Mouse (Mus musculus): ENCODE results near the gene Ewsr1. TPM values are rescaled to one million over a fixed set of nuclear protein-coding genes. Genes with fewer than 3 reads are reported as not detected.

Ewsr1 gene
- polyA plus RNA-seq, 1 experiment from 2014 or later, result 419 TPM

DNA sequence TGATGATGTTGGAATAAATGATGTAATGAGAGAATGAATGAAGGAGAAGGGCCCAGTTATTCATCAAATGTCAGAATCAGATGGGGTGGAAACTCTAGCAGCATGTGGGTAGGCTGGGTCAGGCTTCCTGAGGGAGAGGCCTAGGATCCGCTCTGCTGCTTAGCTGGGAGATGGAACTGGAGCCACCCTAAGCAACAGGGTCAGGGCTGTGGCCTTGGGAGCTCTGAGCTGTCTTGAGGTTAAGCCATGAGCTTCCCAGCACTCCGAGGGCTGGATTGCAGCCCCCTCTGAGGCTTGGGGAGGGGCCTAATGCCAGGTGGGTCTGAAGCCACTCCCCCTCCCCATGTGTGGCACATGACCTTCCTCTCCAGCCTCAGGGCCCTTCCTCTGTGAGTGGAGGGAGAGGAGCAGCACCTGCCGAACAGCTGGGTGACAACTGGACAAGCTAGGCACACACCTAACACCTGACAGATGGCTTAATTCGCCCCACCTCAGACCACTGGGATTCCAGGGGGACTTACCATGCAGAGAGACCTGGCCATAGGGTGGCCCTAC, 31.1 kb upstream of the Ewsr1 start:
- Histone ChIP-seq H3K4me1 (ENCODE audit: control insufficient read depth, insufficient read depth, low read length) (peaks cover 18% of the 10 kb centered on the region), H3K4me2 (no peak overlapping the region), H3K4me3 (ENCODE audit: low read depth, low read length) (no peak overlapping the region), H3K27me3 (ENCODE audit: control insufficient read depth, insufficient read depth, low read length) (no peaks in the 10 kb centered on the region), H3K27ac (ENCODE audit: low read depth, low read length) (no peak overlapping the region), H3K9me3 (ENCODE audit: control insufficient read depth, low read length) (no peaks in the 10 kb centered on the region), H3K36me3 (ENCODE audit: control insufficient read depth, insufficient read depth, low read length) (no peaks in the 10 kb centered on the region), H3K9ac (ENCODE audit: low read length) (no peak overlapping the region)
- ATAC-seq (ENCODE audit: low FRiP score) (no peak), DNase-seq (ENCODE audit: low spot score, missing footprints) (no peak)
- 70% methylated on average over 4 of the region's 4 CpGs for WGBS

DNA sequence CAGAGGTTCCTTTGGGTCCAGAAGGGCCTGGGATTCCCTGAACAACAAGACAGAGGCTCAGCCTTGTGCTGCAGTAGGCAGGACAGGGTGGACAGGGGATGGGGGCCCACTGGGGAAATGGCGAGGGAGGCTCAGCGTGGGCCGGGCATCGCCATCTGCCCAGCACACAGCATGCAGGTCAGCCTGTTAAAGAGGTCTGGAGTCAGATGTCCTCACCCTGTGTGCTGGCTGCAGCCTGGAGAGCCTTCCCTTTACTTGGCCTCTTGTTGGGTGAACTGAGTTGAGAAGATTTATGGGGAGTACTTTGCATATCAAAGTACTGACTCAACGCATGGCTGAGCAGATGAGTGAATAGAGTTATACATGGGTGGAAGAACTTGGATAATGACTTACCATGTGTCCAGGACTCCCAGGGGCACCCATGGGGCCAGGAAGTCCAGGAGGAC, 30.0 kb upstream of the Ewsr1 start:
- 11% methylated on average over 5 of the region's 5 CpGs for WGBS
- H3K36me3 ChIP-seq (ENCODE audit: control insufficient read depth, insufficient read depth, low read length), result no peaks in the 10 kb centered on the region
- no peaks in the 10 kb centered on the region for H3K9me3 ChIP-seq (ENCODE audit: control insufficient read depth, low read length)
- peaks cover 18% of the 10 kb centered on the region for H3K4me1 ChIP-seq (ENCODE audit: control insufficient read depth, insufficient read depth, low read length)
- DNase-seq (ENCODE audit: low spot score, missing footprints) (peak; percentile 88), ATAC-seq (ENCODE audit: low FRiP score) (peak; percentile 82)
- H3K9ac ChIP-seq (ENCODE audit: low read length), result no peak overlapping the region
- H3K27me3 ChIP-seq (ENCODE audit: control insufficient read depth, insufficient read depth, low read length), result no peaks in the 10 kb centered on the region
- no peak overlapping the region for H3K4me3 ChIP-seq (ENCODE audit: low read depth, low read length)
- H3K27ac ChIP-seq (ENCODE audit: low read depth, low read length), result peak overlapping the region; percentile 42; the same call in 1 of the 2 replicates
- peak overlapping the region; percentile 8; the same call in 1 of the 2 replicates for H3K4me2 ChIP-seq

DNA sequence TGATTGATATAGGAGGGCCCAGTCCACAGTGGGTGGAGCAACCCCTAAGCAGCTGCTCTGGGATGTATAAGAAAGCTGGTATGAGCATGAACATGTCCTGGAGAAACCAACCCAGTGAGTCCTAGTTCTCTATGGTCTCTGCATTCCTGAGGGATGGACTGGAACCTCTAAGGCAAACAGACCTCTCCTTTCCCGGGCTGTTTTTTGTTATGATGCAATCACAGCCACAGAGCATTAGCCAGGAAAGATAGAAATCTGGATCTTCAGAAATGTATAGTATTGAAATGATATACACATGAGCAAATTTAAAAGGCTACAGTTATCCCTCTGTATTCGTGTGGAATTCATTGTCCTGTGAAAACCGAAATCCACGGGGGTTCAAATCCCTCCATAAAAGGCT, 26.6 kb upstream of the Ewsr1 start:
- no peaks in the 10 kb centered on the region for H3K27me3 ChIP-seq (ENCODE audit: control insufficient read depth, insufficient read depth, low read length)
- WGBS, result 86% methylated on average over 4 of the region's 4 CpGs
- ATAC-seq (ENCODE audit: low FRiP score), result no peak

DNA sequence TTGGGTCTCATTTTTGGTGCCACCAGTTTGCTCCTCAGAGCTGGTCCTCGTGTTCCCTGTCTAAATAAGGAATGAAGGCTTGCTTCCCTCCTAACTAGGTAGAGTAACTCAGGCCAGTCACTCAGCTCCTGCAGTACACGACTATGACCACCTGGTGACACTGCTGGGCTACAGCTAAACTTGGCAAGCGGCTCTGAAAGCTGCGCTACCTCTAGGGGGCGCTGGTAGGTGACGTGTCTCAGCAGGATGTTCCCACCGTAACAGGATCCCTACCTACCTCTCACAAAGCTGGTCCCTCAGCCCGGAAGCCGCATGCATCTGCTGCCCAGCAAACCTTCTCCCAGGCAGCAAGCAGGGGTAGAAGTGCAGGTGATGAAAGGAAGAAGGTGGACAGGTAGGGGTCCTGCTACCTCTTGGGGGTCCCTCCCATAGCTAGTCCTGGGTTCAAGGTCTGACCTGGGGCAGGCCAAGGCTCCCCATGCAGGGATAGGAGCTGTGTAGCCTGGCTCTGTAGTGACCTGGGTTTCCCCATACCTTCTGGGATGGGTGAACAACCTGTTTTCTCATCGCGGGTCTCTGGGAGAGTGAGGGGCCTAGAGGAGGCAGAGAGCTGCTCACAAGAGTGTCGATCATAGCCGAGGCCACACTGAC, 16.0 kb upstream of the Ewsr1 start:
- Histone ChIP-seq H3K4me1 (ENCODE audit: control insufficient read depth, insufficient read depth, low read length) (no peaks in the 10 kb centered on the region), H3K27ac (ENCODE audit: low read depth, low read length) (no peak overlapping the region), H3K36me3 (ENCODE audit: control insufficient read depth, insufficient read depth, low read length) (no peaks in the 10 kb centered on the region), H3K27me3 (ENCODE audit: control insufficient read depth, insufficient read depth, low read length) (no peaks in the 10 kb centered on the region), H3K4me3 (ENCODE audit: low read depth, low read length) (no peak overlapping the region), H3K9ac (ENCODE audit: low read length) (no peak overlapping the region), H3K9me3 (ENCODE audit: control insufficient read depth, low read length) (no peaks in the 10 kb centered on the region), H3K4me2 (no peak overlapping the region)
- WGBS, result 31% methylated on average over 13 of the region's 13 CpGs
- DNase-seq (ENCODE audit: low spot score, missing footprints) (peak; percentile 98), ATAC-seq (ENCODE audit: low FRiP score) (peak; percentile 42; the same call in 1 of the 2 replicates)

More for the DNA sequence above, 26.6 kb upstream of the Ewsr1 start:
- no peak overlapping the region for H3K9ac ChIP-seq (ENCODE audit: low read length)
- no peak overlapping the region for H3K4me2 ChIP-seq
- no peaks in the 10 kb centered on the region for H3K36me3 ChIP-seq (ENCODE audit: control insufficient read depth, insufficient read depth, low read length)
- DNase-seq (ENCODE audit: low spot score, missing footprints), result no peak
- no peak overlapping the region for H3K4me3 ChIP-seq (ENCODE audit: low read depth, low read length)
- no peak overlapping the region for H3K27ac ChIP-seq (ENCODE audit: low read depth, low read length)
- no peaks in the 10 kb centered on the region for H3K9me3 ChIP-seq (ENCODE audit: control insufficient read depth, low read length)
- peaks cover 18% of the 10 kb centered on the region for H3K4me1 ChIP-seq (ENCODE audit: control insufficient read depth, insufficient read depth, low read length)

DNA sequence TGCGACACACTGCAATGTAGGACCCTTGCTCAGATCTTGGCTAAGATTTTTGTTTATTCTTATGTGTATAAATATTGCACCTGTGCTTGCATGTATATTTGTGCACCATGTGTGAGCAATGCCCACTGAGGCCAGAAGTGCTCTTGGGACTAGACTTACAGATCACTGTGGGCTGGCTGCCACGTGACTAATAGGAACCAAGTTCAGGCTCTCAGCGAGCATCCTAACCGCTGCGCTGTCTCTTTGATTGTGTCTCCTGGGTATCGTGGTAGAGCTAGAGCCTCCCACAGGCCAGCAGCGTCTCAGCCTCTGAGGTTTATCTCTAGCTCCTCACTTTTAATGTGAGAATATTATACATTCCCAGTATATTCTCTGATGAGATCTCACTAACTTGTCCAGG, 14.6 kb upstream of the Ewsr1 start:
- Histone ChIP-seq H3K27ac (ENCODE audit: low read depth, low read length) (no peak overlapping the region), H3K27me3 (ENCODE audit: control insufficient read depth, insufficient read depth, low read length) (no peaks in the 10 kb centered on the region), H3K9ac (ENCODE audit: low read length) (no peak overlapping the region), H3K36me3 (ENCODE audit: control insufficient read depth, insufficient read depth, low read length) (no peaks in the 10 kb centered on the region), H3K4me1 (ENCODE audit: control insufficient read depth, insufficient read depth, low read length) (no peaks in the 10 kb centered on the region), H3K4me3 (ENCODE audit: low read depth, low read length) (no peak overlapping the region), H3K9me3 (ENCODE audit: control insufficient read depth, low read length) (no peaks in the 10 kb centered on the region), H3K4me2 (no peak overlapping the region)
- ATAC-seq (ENCODE audit: low FRiP score) (no peak), DNase-seq (ENCODE audit: low spot score, missing footprints) (no peak)
- WGBS, result 83% methylated on average over 7 of the region's 7 CpGs

DNA sequence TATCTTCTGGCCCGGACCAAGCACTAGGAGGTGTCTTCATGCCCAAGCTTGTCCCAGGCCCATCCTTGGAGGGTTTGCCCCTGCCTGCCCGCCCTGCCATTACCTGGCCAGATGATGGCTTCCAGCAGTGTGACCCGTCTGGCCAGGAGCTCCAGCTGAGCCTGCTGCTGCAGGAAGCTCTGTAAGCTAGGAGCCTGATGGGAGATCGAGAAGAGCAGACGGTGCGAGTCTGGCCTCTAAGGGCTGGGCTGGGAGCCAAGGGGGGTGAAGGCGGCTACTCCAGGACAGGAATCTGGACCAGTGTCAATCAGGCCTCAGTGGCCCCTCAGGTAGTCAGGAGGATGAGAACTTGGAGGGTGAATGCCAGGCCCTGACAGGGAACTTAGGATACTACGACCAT, 10.4 kb upstream of the Ewsr1 start:
- no peak overlapping the region for H3K4me3 ChIP-seq (ENCODE audit: low read depth, low read length)
- ATAC-seq (ENCODE audit: low FRiP score) (no peak), DNase-seq (ENCODE audit: low spot score, missing footprints) (no peak)
- no peaks in the 10 kb centered on the region for H3K27me3 ChIP-seq (ENCODE audit: control insufficient read depth, insufficient read depth, low read length)
- no peaks in the 10 kb centered on the region; the same call in 1 of the 2 replicates for H3K36me3 ChIP-seq (ENCODE audit: control insufficient read depth, insufficient read depth, low read length)
- H3K9me3 ChIP-seq (ENCODE audit: control insufficient read depth, low read length), result no peaks in the 10 kb centered on the region
- H3K9ac ChIP-seq (ENCODE audit: low read length), result no peak overlapping the region
- H3K4me1 ChIP-seq (ENCODE audit: control insufficient read depth, insufficient read depth, low read length), result no peaks in the 10 kb centered on the region
- WGBS, result 82% methylated on average over 8 of the region's 8 CpGs
- no peak overlapping the region for H3K4me2 ChIP-seq
- no peak overlapping the region for H3K27ac ChIP-seq (ENCODE audit: low read depth, low read length)

DNA sequence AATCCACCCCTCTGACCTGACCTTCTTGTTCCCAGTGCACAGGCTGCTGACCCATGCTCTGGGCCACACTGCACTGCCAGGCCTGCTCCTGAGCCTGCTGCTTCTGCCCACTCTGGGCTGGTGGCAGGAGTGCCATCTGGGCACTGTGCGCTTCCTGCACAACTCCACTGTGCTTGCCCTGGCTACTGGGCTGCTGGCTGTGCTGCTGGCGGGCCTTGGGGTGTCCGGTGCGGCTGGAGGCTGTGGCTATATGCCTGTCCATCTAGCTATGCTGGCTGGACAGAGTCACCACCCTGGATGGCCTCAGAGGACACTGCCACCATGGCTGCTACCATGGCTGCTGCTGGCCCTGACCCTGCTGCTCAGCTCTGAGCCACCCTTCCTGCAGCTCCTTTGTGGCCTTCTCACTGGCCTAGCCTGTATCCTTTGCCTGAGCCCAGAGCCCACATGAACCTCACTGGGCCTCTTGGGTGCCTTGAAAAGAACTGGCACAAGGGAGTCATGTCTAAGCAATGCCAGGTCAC, 5.0 kb upstream of the Ewsr1 start:
- H3K36me3 ChIP-seq (ENCODE audit: control insufficient read depth, insufficient read depth, low read length), result no peaks in the 10 kb centered on the region; the same call in 1 of the 2 replicates
- WGBS, result 94% methylated on average over 4 of the region's 4 CpGs
- ATAC-seq (ENCODE audit: low FRiP score), result no peak

DNA sequence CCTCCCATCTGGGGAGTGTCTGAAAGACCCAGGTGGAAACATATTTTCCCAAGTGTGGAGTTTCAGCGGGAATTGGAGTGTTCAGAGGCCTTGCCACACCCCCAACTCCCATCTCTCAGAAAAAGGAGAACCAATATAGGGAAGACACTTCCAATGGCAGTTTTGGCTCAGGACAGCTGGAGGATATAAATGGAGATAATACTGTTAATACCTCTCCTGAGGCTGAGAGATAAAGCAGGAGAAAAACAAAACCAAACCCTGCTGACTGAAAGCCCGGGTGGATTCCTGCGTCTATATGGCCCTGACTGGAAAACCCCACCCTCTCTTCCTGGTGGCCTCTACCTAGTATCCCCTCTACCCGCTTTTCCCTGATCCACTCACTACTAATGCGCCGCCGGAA, 3.3 kb upstream of the Ewsr1 start:
- no peaks in the 10 kb centered on the region for H3K27me3 ChIP-seq (ENCODE audit: control insufficient read depth, insufficient read depth, low read length)
- H3K27ac ChIP-seq (ENCODE audit: low read depth, low read length), result no peak overlapping the region
- no peaks in the 10 kb centered on the region; the same call in 1 of the 2 replicates for H3K36me3 ChIP-seq (ENCODE audit: control insufficient read depth, insufficient read depth, low read length)
- no peaks in the 10 kb centered on the region for H3K9me3 ChIP-seq (ENCODE audit: control insufficient read depth, low read length)
- 88% methylated on average over 7 of the region's 7 CpGs for WGBS
- peaks cover 10% of the 10 kb centered on the region for H3K4me1 ChIP-seq (ENCODE audit: control insufficient read depth, insufficient read depth, low read length)
- DNase-seq (ENCODE audit: low spot score, missing footprints) (no peak), ATAC-seq (ENCODE audit: low FRiP score) (no peak)
- no peak overlapping the region for H3K9ac ChIP-seq (ENCODE audit: low read length)
- no peak overlapping the region for H3K4me3 ChIP-seq (ENCODE audit: low read depth, low read length)
- no peak overlapping the region for H3K4me2 ChIP-seq

More for the DNA sequence above, 5.0 kb upstream of the Ewsr1 start:
- DNase-seq (ENCODE audit: low spot score, missing footprints), result no peak
- peaks cover 7% of the 10 kb centered on the region; the same call in 1 of the 2 replicates for H3K4me1 ChIP-seq (ENCODE audit: control insufficient read depth, insufficient read depth, low read length)
- no peak overlapping the region for H3K27ac ChIP-seq (ENCODE audit: low read depth, low read length)
- H3K27me3 ChIP-seq (ENCODE audit: control insufficient read depth, insufficient read depth, low read length), result no peaks in the 10 kb centered on the region
- no peak overlapping the region for H3K4me3 ChIP-seq (ENCODE audit: low read depth, low read length)
- no peak overlapping the region for H3K4me2 ChIP-seq
- H3K9ac ChIP-seq (ENCODE audit: low read length), result no peak overlapping the region
- H3K9me3 ChIP-seq (ENCODE audit: control insufficient read depth, low read length), result no peaks in the 10 kb centered on the region

DNA sequence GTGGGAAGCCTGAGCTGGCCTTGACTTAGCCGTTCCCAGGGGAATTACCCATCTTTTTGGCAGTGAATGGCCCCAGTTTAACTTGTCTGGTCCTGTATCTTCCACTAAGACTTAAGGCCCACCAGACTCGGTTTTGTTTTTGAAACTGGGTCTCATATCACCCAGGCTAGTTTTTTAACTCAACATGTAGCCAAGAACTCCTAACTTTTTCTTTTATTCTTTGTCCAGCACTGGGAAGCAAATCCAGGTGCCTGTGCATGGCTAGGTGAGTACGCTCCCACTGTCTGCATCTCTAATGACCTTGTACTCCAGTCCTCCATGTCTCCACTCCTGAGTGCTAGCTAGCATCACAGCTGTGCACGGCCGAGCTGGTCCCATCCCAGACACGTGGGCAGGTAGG, 2.6 kb upstream of the Ewsr1 start:
- no peak for DNase-seq (ENCODE audit: low spot score, missing footprints)
- no peak overlapping the region for H3K9ac ChIP-seq (ENCODE audit: low read length)
- no peak overlapping the region for H3K27ac ChIP-seq (ENCODE audit: low read depth, low read length)
- WGBS, result 86% methylated on average over 6 of the region's 6 CpGs
- peaks cover 17% of the 10 kb centered on the region for H3K4me1 ChIP-seq (ENCODE audit: control insufficient read depth, insufficient read depth, low read length)
- no peaks in the 10 kb centered on the region for H3K27me3 ChIP-seq (ENCODE audit: control insufficient read depth, insufficient read depth, low read length)
- no peaks in the 10 kb centered on the region; the same call in 1 of the 2 replicates for H3K36me3 ChIP-seq (ENCODE audit: control insufficient read depth, insufficient read depth, low read length)
- H3K4me2 ChIP-seq, result no peak overlapping the region
- no peaks in the 10 kb centered on the region for H3K9me3 ChIP-seq (ENCODE audit: control insufficient read depth, low read length)
- H3K4me3 ChIP-seq (ENCODE audit: low read depth, low read length), result no peak overlapping the region
- ATAC-seq (ENCODE audit: low FRiP score), result no peak
